Mouse (Mus musculus): Measurements from ENCODE around the gene Drc3.
"Not testable (repeated sequence)": the region's sequence is repeated elsewhere in the genome, so short reads cannot be mapped to it uniquely, and the experiment has no call there.

Gene Drc3

GRCm38 (mm10) chr11:60391346-60391745 lies 38.2 kb downstream of the Drc3 start:
- DNase-seq (ENCODE audit: low spot score in 2 of 2), result no peak

DNA sequence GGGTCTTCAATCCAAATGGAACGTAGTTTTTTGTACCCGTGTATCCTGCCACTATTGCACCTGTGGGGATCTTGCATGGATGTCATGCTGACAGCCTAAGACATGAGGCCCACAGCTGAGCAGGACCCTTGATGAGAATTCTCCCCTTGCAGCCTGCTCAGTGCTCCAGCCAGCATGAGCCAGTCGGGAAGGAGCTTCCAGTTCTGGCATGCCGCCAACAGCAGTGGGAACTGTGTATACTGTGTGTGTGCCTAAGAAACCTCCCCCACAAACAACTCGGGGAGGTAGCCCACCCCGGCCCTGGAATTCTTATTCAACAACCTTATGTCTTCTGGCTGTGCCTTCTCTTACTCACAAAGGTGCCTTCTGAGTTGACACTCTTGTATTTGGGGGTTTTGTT lies 43.4 kb downstream of the Drc3 start:
- no peak for DNase-seq (ENCODE audit: low spot score in 2 of 2)

- DNase-seq (ENCODE audit: low spot score in 2 of 2), result no peak
Measured at GRCm38 (mm10) chr11:60397172-60397571, 44.0 kb downstream of the Drc3 start.

DNA sequence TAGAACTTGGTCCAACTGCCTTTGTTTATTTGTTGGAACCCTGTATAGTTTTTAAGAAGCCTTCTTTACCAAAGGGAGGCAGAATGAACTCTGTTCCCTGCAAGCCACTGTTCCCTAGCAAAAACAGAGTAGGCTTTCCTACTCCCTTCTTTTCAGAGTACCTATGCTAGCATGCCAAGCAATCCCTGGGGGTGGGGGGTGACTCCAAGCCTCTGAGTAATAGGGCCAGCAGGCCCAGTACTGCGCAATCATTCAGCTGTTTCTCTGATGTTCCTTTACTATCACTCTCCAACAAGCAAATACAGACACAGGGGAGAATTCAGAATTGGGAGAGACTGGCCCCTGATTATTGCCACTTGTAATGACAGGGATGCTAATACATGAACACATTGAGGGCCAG lies 53.5 kb downstream of the Drc3 start:
- DNase-seq (ENCODE audit: low spot score in 2 of 2), result no peak

DNA sequence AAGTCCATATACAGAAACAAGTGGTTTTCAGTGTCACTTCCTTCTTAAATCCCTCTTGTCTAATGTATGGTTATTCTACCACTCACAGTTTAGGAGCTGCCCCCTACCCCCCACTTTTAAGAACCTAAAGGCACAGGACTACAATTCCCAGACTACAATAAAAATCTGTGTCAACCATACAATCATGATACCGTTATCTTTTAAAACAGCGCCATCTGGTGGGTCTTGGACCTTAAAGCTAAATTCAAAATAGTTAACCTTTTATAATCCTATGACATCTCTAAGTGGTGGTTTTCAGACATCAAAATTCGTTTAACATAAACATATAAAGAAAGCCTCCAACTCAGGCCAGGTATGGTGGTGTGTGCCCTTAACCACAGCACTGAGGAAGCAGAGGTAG lies 59.0 kb downstream of the Drc3 start:
- peak in 1 of 2 experiments; percentile 53 for DNase-seq (ENCODE audit: low spot score in 2 of 2)

- no peak for DNase-seq (ENCODE audit: low spot score in 2 of 2)
Measured at GRCm38 (mm10) chr11:60412921-60413320, 59.8 kb downstream of the Drc3 start.

DNA sequence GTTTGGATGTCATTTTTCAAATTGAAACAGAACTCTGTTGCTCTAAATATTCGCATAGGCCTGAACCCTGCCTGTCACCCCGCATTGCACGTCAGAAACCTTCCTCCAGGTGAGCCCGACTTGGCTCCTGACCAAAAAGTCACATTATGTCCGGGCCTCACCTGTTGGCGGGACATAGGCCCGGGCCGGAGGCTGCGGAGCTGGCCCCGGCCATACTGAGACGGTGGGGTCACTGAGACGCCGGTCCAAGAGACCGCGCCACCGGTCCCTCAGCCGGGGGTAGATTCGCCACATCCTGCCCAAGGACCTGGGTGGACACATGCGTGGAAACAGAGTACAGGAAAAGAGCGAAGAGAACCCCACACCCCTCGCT lies 63.4 kb downstream of the Drc3 start:
- DNase-seq (ENCODE audit: low spot score in 2 of 2), result no peak

DNA sequence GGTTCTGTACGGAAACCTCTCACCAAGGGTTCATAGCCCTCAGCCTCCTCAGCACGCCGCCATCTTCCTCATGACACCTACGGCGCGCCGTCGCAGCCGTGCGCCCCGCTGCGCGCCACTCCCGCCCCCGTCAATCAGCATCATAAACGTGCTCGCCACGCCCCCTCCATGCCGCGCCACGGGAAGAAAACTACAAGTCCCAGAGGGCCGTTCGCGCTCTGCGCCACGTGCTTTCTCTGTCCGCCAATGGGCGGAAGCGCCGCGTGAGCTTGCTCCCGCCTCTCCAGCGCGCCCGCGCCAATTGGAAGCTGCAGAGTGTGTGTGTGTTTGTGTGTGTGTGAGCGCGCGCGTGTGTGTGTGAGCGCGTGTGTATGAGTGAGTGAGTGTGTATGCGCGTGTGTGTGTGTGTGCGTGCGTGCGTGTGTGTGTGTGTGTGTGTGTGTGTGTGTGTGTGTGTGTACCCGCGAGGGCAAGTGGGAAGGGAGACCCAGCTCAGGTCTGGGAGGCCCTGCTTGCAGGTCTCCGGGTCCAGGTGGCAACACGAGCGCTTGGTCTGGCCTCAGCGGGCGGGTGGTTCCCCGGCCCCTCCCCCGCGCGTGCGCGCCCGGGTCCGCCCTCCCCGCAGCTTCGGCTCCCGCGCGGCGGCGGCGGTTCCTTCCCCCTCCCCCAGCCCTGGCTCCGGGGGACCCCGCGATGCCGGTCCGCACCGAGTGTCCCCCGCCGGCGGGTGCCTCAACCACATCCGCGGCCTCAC lies 64.0 kb downstream of the Drc3 start, which contains the start of gene Gid4:
Gid4 (plus strand) TSS at position 183 of the 754 bp plus-strand sequence.
- DNase-seq (ENCODE audit: low spot score in 2 of 2), result peak; percentile 98 to 99

GRCm38 (mm10) chr11:60417717-60418472 lies 64.8 kb downstream of the Drc3 start, which contains the start of gene Atpaf2:
Atpaf2 (minus strand) TSS chr11:60418457.
- DNase-seq (ENCODE audit: low spot score in 2 of 2), result peak in 1 of 2 experiments; percentile 10

DNA sequence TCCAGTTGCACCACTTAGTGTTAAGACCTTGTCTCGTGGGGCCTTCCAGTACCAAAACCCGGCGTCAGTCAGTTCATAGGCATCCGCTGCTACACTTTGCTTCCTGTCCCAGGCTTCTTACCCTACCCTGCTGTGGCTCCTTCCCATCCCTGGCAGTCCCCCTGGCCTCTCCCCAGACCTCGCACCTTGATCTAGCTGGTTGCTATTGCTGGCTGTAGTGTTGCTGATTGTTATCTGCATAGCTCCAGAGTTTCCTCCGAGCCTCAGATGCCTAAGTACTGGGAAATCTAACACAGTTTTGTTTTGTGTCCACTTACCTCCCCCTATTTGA lies 65.3 kb downstream of the Drc3 start:
- DNase-seq (ENCODE audit: low spot score in 2 of 2), result no peak

- no peak for DNase-seq (ENCODE audit: low spot score in 2 of 2)
Measured at GRCm38 (mm10) chr11:60422046-60422668, 69.0 kb downstream of the Drc3 start.

GRCm38 (mm10) chr11:60423006-60423405 lies 69.9 kb downstream of the Drc3 start:
- DNase-seq (ENCODE audit: low spot score in 2 of 2), result no peak

DNA sequence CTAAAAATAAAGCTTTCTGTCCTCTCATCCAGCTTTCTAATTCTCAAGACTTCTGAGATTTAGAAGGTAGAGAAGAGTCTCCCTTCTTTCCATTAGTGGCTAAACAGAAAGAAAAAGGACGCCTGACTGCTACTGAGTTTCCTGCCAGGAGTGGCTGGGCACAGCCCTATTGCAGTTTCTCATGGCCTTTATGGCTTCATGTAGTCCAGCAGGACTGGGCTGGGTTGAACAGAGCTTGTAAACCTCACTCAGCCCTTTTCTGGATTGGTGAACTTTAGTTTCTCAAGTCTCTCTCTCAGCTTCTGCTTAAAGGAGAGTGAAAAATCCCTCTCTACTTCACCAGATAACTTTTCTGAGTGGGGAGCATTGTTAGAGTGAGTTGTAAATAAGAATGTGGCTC lies 73.3 kb downstream of the Drc3 start:
- no peak for DNase-seq (ENCODE audit: low spot score in 2 of 2)

DNA sequence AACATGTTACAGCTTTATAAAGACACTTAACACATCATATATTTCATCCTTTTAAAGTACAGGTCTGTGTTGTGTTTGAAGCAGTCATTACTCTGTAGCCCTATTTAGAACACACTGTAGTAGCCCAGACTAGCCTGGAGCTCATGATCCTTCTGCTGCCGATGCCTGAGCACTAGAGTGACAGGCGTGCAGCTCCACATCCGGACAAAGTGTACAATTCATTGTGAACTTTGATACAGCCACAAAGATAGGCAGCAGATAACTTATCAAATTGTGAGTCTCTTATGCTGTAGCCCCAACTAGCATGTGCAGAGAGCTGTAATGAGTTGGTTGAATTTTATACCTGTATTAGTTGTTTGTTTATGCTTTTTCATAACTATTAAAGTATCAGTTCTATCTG lies 74.5 kb downstream of the Drc3 start:
- DNase-seq (ENCODE audit: low spot score in 2 of 2), result no peak

GRCm38 (mm10) chr11:60433501-60433900 lies 80.4 kb downstream of the Drc3 start:
- no peak for DNase-seq (ENCODE audit: low spot score in 2 of 2)

DNA sequence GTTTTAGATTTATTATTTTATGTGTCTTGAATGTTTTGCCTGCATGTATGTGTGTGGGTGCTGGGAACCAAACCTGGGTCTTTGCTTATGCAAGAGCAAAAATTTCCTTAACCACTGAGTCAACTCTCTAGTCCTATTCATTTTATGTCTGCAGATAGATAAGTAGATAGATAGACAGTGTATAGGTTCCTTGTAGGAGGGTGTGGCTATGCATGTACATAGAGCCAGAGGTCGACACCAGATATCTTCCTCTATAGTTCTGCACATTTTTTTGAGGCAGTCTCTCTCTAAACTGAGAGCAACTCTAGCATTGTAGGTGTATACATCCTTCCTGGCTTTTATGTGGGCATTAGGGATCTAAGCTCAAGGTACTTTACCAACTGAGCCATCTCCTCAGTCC lies 82.0 kb downstream of the Drc3 start:
- DNase-seq (ENCODE audit: low spot score in 2 of 2), result no peak

GRCm38 (mm10) chr11:60436618-60437017 lies 83.5 kb downstream of the Drc3 start:
- no peak for DNase-seq (ENCODE audit: low spot score in 2 of 2)

GRCm38 (mm10) chr11:60439621-60440020 lies 86.5 kb downstream of the Drc3 start:
- not testable (repeated sequence) for DNase-seq (ENCODE audit: low spot score in 2 of 2)

GRCm38 (mm10) chr11:60440176-60440575 lies 87.0 kb downstream of the Drc3 start:
- no peak for DNase-seq (ENCODE audit: low spot score in 2 of 2)

GRCm38 (mm10) chr11:60442896-60443295 lies 89.8 kb downstream of the Drc3 start:
- no peak for DNase-seq (ENCODE audit: low spot score in 2 of 2)
